In the genomic region with DNA sequence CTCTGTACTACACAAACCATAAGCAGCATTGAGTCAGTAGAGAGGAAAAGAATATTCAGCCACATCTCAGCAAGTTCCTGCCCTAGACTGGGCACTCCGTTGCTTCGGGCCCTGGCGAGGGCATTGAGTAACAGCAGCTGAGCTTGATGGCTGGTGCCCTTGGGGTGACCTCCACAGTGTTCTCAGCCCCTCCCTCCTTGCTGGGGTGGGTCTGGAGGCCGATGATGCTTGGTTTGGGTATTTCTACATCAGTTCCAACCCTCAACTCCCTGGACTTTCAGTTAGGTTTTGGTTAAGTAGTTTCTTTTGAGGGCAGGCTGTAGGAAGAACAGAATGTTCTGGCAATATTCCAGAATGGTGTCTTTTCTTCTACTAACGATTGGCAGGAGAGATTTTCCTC, we compare ENCODE assay signal across 20 mouse cellular contexts. TPM values are rescaled to one million over a fixed set of nuclear protein-coding genes. Genes with fewer than 3 reads are reported as not detected.
DNase-seq lines count a peak whose midpoint lies in the region; ATAC-seq and TF ChIP-seq lines count a peak whose summit lies in the region.
"Had no signal": no experiment of that assay in that cellular context is flagged by ENCODE, and none has a peak within 500 bp of the region (broad histone marks: within the 10 kb centered on the region; RNA-seq: fewer than 3 reads in every experiment).

No protein-coding gene starts in this region.

- no peak for DNase-seq in heart, embryonic 10.5 days (ENCODE audit: low spot score)
- DNase-seq in heart, postnatal 25 days (ENCODE audit: low spot score): no peak
- DNase-seq in lung, adult 18-20 months: peak; percentile 16 to 57
- DNase-seq in lung, adult 2 months: no peak
- DNase-seq in lung, embryonic 14.5 days: peak; percentile 21
- peak; percentile 39 for DNase-seq in lung, postnatal 25 days (ENCODE audit: low spot score)
- no peak for DNase-seq in right cerebral cortex, postnatal 25 days
- DNase-seq in urinary bladder, postnatal 10 days (ENCODE audit: low spot score): no peak
- DNase-seq: cerebellum, adult 8-10 months; gastrocnemius, postnatal 10 days; kidney, adult 2 months; kidney, postnatal 25 days; layer of hippocampus, adult 9-11 months; liver; liver, postnatal 0 days; thymus, postnatal 25 days had no signal

- intact Hi-C loops in heart, postnatal 25 days (cut with DNase I): no loop called here

- WGBS in heart, embryonic 10.5 days: 66% methylated on average over 5 of the region's 5 CpGs
- 48% methylated on average over 5 of the region's 5 CpGs for WGBS in lung, adult 2 months
- WGBS in lung, embryonic 14.5 days: 49% methylated on average over 5 of the region's 5 CpGs

- TF ChIP-seq CTCF in lung, adult 2 months (IDR thresholded peaks at IDR 0.05; ENCODE audit: insufficient read depth, low read length): no peak
- TF ChIP-seq CTCF in lung, embryonic 14.5 days (IDR thresholded peaks at IDR 0.05; ENCODE audit: low read depth): no peak

- no peaks in the 10 kb centered on the region for H3K27me3 ChIP-seq in heart, embryonic 10.5 days (ENCODE audit: insufficient read depth, poor library complexity, severe bottlenecking)
- H3K27me3 ChIP-seq in lung, embryonic 14.5 days (ENCODE audit: insufficient read depth, low read length): no peaks in the 10 kb centered on the region
- H3K27me3 ChIP-seq: embryonic facial prominence, embryonic 13.5 days; neural tube, embryonic 13.5 days had no signal

- H3K4me1 ChIP-seq in heart, embryonic 10.5 days: peaks cover 12% of the 10 kb centered on the region
- no peaks in the 10 kb centered on the region; the same call in 1 of the 2 replicates for H3K4me1 ChIP-seq in lung, adult 2 months (ENCODE audit: control insufficient read depth, insufficient read depth, low read length)
- peaks cover 7% of the 10 kb centered on the region; the same call in 1 of the 2 replicates for H3K4me1 ChIP-seq in lung, embryonic 14.5 days (ENCODE audit: insufficient read depth)
- H3K4me1 ChIP-seq: hindbrain, embryonic 10.5 days; midbrain, embryonic 10.5 days; neural tube, embryonic 13.5 days had no signal

- H3K9me3 ChIP-seq in heart, embryonic 10.5 days: no peaks in the 10 kb centered on the region
- no peaks in the 10 kb centered on the region for H3K9me3 ChIP-seq in lung, embryonic 14.5 days (ENCODE audit: low read depth, low read length)
- H3K9me3 ChIP-seq: embryonic facial prominence, embryonic 13.5 days; hindbrain, embryonic 10.5 days; midbrain, embryonic 10.5 days; neural tube, embryonic 13.5 days had no signal

- ATAC-seq in lung, embryonic 14.5 days (ENCODE audit: insufficient read depth): no peak; the same call in 1 of the 2 replicates
- ATAC-seq: liver, postnatal 0 days had no signal

- no peak overlapping the region for H3K4me2 ChIP-seq in lung, embryonic 14.5 days
- H3K4me2 ChIP-seq: embryonic facial prominence, embryonic 13.5 days; neural tube, embryonic 13.5 days had no signal

- H3K9ac ChIP-seq in lung, embryonic 14.5 days: no peak overlapping the region
- H3K9ac ChIP-seq: embryonic facial prominence, embryonic 13.5 days; liver, postnatal 0 days; neural tube, embryonic 13.5 days had no signal

- no peak for TF ChIP-seq POLR2A in lung, adult 2 months (IDR thresholded peaks at IDR 0.05; ENCODE audit: borderline replicate concordance, extremely low read depth, low read depth, low read length)

- H3K36me3 ChIP-seq in heart, embryonic 10.5 days: peaks cover 19% of the 10 kb centered on the region
- peaks cover 28% of the 10 kb centered on the region; the same call in 1 of the 2 replicates for H3K36me3 ChIP-seq in lung, embryonic 14.5 days (ENCODE audit: insufficient read depth)

- H3K4me3 ChIP-seq in heart, embryonic 10.5 days: no peak overlapping the region
- H3K4me3 ChIP-seq in lung, adult 2 months (replicated peaks; ENCODE audit: extremely low read depth, low read depth, low read length): no peak overlapping the region
- H3K4me3 ChIP-seq in lung, embryonic 14.5 days (ENCODE audit: low read depth, low read length): no peak overlapping the region
- H3K4me3 ChIP-seq: embryonic facial prominence, embryonic 13.5 days; hindbrain, embryonic 10.5 days; midbrain, embryonic 10.5 days; neural tube, embryonic 13.5 days had no signal

- peak overlapping the region; percentile 81 for H3K27ac ChIP-seq in heart, embryonic 10.5 days
- H3K27ac ChIP-seq in lung, embryonic 14.5 days (ENCODE audit: low read depth): no peak overlapping the region
- H3K27ac ChIP-seq: embryonic facial prominence, embryonic 13.5 days; hindbrain, embryonic 10.5 days; neural tube, embryonic 13.5 days had no signal

RNA-seq across cellular contexts. Expression of a gene that starts 33.7 kb away (rescaled TPM):
- polyA plus RNA-seq in heart, embryonic 10.5 days (2016; fragmentation: Nextera tagmentation; extraction: Ambion mirVana): 24.7 and 24.9 TPM in 2 replicates
- 10 to 100 TPM; 53.9 to 58.4 TPM for total RNA-seq in heart, postnatal 25 days (2021)
- 7.6 and 9.1 TPM in 2 replicates for polyA plus RNA-seq in lung, adult 2 months (2012; rRNA removed)
- 26.3 and 26.5 TPM in 2 replicates for polyA plus RNA-seq in lung, embryonic 14.5 days (2014; fragmentation: Nextera tagmentation; extraction: Ambion mirVana)

RNA-seq across cellular contexts. Expression of a gene that starts 50.1 kb away (rescaled TPM):
- 0.10 and 0.13 TPM in 2 replicates for polyA plus RNA-seq in heart, embryonic 10.5 days (2016; fragmentation: Nextera tagmentation; extraction: Ambion mirVana)
- 10 to 100 TPM; 43.1 to 50.6 TPM for total RNA-seq in heart, postnatal 25 days (2021)
- polyA plus RNA-seq in lung, adult 2 months (2012; rRNA removed): 1.2 and 2.0 TPM in 2 replicates
- 0.12 TPM in 1 of 2 replicates, not detected in the other for polyA plus RNA-seq in lung, embryonic 14.5 days (2014; fragmentation: Nextera tagmentation; extraction: Ambion mirVana)

Comparison
In these comparisons a context has a peak if more than half of its experiments do, and no peak if none do; other contexts are left out.
1. DNase-seq: peak in lung, adult 18-20 months (2 of 2), lung, embryonic 14.5 days (single experiment) and lung, postnatal 25 days (single experiment); none in heart, embryonic 10.5 days (single experiment), heart, postnatal 25 days (single experiment), lung, adult 2 months (single experiment), right cerebral cortex, postnatal 25 days (single experiment) and urinary bladder, postnatal 10 days (single experiment).